Mouse (Mus musculus): ENCODE results near the gene Sertad1.

- no peak for TF ChIP-seq CTCF (IDR thresholded peaks at IDR 0.05; ENCODE audit: extremely low read depth, insufficient read depth, low read length)
- TF ChIP-seq POLR2A (IDR thresholded peaks at IDR 0.05; ENCODE audit: extremely low read depth, insufficient read depth, low read length) = no peak
Measured at GRCm38 (mm10) chr7:27506765-27507370, 20.2 kb downstream of the Sertad1 start.

All from cortical plate, adult 2 months (tissue).